Mouse (Mus musculus): ENCODE measurements at regions not wholly inside any gene's neighbourhood (a gene's known extent, or its start where the extent isn't known, plus 50 kb on each side); places are given as distances from the start of the nearest gene placed in this dataset.

DNA sequence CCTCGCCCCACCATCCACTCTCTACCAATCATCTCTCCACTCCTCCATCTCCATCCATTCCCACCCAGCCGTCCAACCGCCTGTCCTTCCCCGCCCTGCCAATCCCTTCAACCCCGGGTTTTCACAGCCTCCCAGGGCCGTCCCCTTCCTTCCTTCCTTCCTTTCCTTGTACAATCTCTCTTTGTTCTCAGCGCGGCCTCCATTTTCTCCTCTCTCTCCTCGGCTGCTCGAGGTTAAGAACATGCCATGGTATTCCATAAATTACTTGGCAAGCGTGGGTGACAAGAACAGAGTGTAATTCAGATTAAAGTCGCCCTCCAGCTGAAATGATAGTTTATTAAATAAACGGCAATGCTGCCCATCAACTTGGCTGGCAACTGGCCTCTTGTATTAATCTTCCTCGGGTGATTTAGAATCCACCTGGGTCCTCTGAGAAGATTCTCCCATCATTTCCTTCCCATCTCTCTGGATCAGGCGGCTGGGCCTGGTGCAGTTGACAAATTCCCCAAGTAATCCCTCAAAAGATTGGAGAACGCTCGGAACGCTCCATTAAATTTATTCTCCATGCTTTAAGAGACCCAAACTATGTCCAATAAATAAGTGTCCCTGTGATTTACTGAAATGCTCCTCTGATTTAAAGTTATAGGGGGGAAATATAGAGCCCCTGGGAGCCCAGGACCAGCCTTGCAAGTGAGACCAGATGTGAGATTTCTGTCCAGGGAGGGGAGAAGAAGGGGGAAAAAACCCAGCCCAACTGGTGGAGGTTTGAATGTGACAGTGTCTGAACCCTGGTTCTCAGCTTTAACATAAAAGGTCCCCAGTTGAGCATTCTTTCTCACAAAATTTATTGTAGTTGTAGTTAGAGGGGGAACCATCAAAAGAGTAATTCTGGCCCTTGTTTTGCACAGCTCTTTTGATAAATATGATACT is 125.0 kb upstream of the Zfp703 start:
- TF ChIP-seq CTCF (IDR thresholded peaks at IDR 0.05; ENCODE audit: low read depth, low read length) (no peak), EP300 (IDR thresholded peaks at IDR 0.05; ENCODE audit: insufficient read depth, low read depth, low read length) (no peak)
